Mouse (Mus musculus): ENCODE measurements at regions not wholly inside any gene's neighbourhood (a gene's known extent, or its start where the extent isn't known, plus 50 kb on each side); places are given as distances from the start of the nearest gene placed in this dataset.

GRCm38 (mm10) chr6:111738983-111739382 lies 534.6 kb upstream of the Lmcd1 start:
- H3K4me3 ChIP-seq (ENCODE audit: low read depth, low read length), result no peak overlapping the region
- no peak for DNase-seq
- no peaks in the 10 kb centered on the region for H3K9me3 ChIP-seq (ENCODE audit: low read length)
- no peaks in the 10 kb centered on the region for H3K36me3 ChIP-seq (replicated peaks; ENCODE audit: insufficient read depth, low read length)
- no peak for ATAC-seq
- 79% methylated on average over 1 of the region's 1 CpGs for WGBS (ENCODE audit: insufficient replicate concordance)
- H3K27me3 ChIP-seq (ENCODE audit: insufficient read depth, low read length), result no peaks in the 10 kb centered on the region
- no peaks in the 10 kb centered on the region for H3K4me1 ChIP-seq (ENCODE audit: insufficient read depth)
- no peak overlapping the region for H3K4me2 ChIP-seq (ENCODE audit: low read depth, low read length)
- no peak overlapping the region for H3K9ac ChIP-seq (replicated peaks)
- TF ChIP-seq EP300 (IDR thresholded peaks at IDR 0.05; ENCODE audit: low read depth), result no peak
- no peak for TF ChIP-seq CTCF (IDR thresholded peaks at IDR 0.05; ENCODE audit: low read depth)
- H3K27ac ChIP-seq (ENCODE audit: low read depth), result no peak overlapping the region

GRCm38 (mm10) chr6:111781710-111782481 lies 491.7 kb upstream of the Lmcd1 start:
- TF ChIP-seq CTCF (IDR thresholded peaks at IDR 0.05; ENCODE audit: low read depth) (no peak), EP300 (IDR thresholded peaks at IDR 0.05; ENCODE audit: low read depth) (no peak)
- Histone ChIP-seq H3K4me2 (ENCODE audit: low read depth, low read length) (no peak overlapping the region), H3K27ac (ENCODE audit: low read depth) (no peak overlapping the region), H3K4me3 (ENCODE audit: low read depth, low read length) (no peak overlapping the region), H3K27me3 (ENCODE audit: insufficient read depth, low read length) (no peaks in the 10 kb centered on the region), H3K4me1 (ENCODE audit: insufficient read depth) (no peaks in the 10 kb centered on the region), H3K9ac (replicated peaks) (no peak overlapping the region), H3K36me3 (replicated peaks; ENCODE audit: insufficient read depth, low read length) (no peaks in the 10 kb centered on the region), H3K9me3 (ENCODE audit: low read length) (no peaks in the 10 kb centered on the region)
- DNase-seq (no peak), ATAC-seq (no peak)
- WGBS (ENCODE audit: insufficient replicate concordance), result 73% methylated on average over 5 of the region's 5 CpGs

- ATAC-seq (no peak), DNase-seq (no peak)
- Histone ChIP-seq H3K27ac (ENCODE audit: low read depth) (no peak overlapping the region), H3K9ac (replicated peaks) (no peak overlapping the region), H3K36me3 (replicated peaks; ENCODE audit: insufficient read depth, low read length) (no peaks in the 10 kb centered on the region), H3K27me3 (ENCODE audit: insufficient read depth, low read length) (no peaks in the 10 kb centered on the region), H3K4me2 (ENCODE audit: low read depth, low read length) (no peak overlapping the region), H3K4me3 (ENCODE audit: low read depth, low read length) (no peak overlapping the region), H3K9me3 (ENCODE audit: low read length) (no peaks in the 10 kb centered on the region), H3K4me1 (ENCODE audit: insufficient read depth) (no peaks in the 10 kb centered on the region)
- TF ChIP-seq CTCF (IDR thresholded peaks at IDR 0.05; ENCODE audit: low read depth) (no peak), EP300 (IDR thresholded peaks at IDR 0.05; ENCODE audit: low read depth) (no peak)
Measured at GRCm38 (mm10) chr6:111808611-111809010, 464.9 kb upstream of the Lmcd1 start.

- no peaks in the 10 kb centered on the region for H3K27me3 ChIP-seq (ENCODE audit: insufficient read depth, low read length)
- no peak overlapping the region for H3K4me3 ChIP-seq (ENCODE audit: low read depth, low read length)
- no peak overlapping the region for H3K9ac ChIP-seq (replicated peaks)
- no peak overlapping the region for H3K4me2 ChIP-seq (ENCODE audit: low read depth, low read length)
- H3K9me3 ChIP-seq (ENCODE audit: low read length), result no peaks in the 10 kb centered on the region; the same call in 1 of the 2 replicates
- WGBS (ENCODE audit: insufficient replicate concordance), result 75% methylated on average over 7 of the region's 7 CpGs
- no peak for ATAC-seq
- no peaks in the 10 kb centered on the region for H3K36me3 ChIP-seq (replicated peaks; ENCODE audit: insufficient read depth, low read length)
- no peaks in the 10 kb centered on the region for H3K4me1 ChIP-seq (ENCODE audit: insufficient read depth)
- no peak for TF ChIP-seq CTCF (IDR thresholded peaks at IDR 0.05; ENCODE audit: low read depth)
- no peak for TF ChIP-seq EP300 (IDR thresholded peaks at IDR 0.05; ENCODE audit: low read depth)
- DNase-seq, result no peak
- H3K27ac ChIP-seq (ENCODE audit: low read depth), result no peak overlapping the region
Measured at GRCm38 (mm10) chr6:111813982-111814603, 459.5 kb upstream of the Lmcd1 start.

- Histone ChIP-seq H3K36me3 (replicated peaks; ENCODE audit: insufficient read depth, low read length) (no peaks in the 10 kb centered on the region), H3K9me3 (ENCODE audit: low read length) (no peaks in the 10 kb centered on the region; the same call in 1 of the 2 replicates), H3K9ac (replicated peaks) (no peak overlapping the region), H3K27ac (ENCODE audit: low read depth) (no peak overlapping the region), H3K4me3 (ENCODE audit: low read depth, low read length) (no peak overlapping the region), H3K4me2 (ENCODE audit: low read depth, low read length) (no peak overlapping the region), H3K4me1 (ENCODE audit: insufficient read depth) (no peaks in the 10 kb centered on the region), H3K27me3 (ENCODE audit: insufficient read depth, low read length) (no peaks in the 10 kb centered on the region)
- no peak for TF ChIP-seq EP300 (IDR thresholded peaks at IDR 0.05; ENCODE audit: low read depth)
- no peak for TF ChIP-seq CTCF (IDR thresholded peaks at IDR 0.05; ENCODE audit: low read depth)
- no peak for ATAC-seq
- DNase-seq, result no peak
Measured at GRCm38 (mm10) chr6:111815150-111815549, 458.4 kb upstream of the Lmcd1 start.

- Histone ChIP-seq H3K4me2 (ENCODE audit: low read depth, low read length) (no peak overlapping the region), H3K27ac (ENCODE audit: low read depth) (no peak overlapping the region), H3K27me3 (ENCODE audit: insufficient read depth, low read length) (no peaks in the 10 kb centered on the region), H3K4me1 (ENCODE audit: insufficient read depth) (no peaks in the 10 kb centered on the region), H3K36me3 (replicated peaks; ENCODE audit: insufficient read depth, low read length) (no peaks in the 10 kb centered on the region), H3K4me3 (ENCODE audit: low read depth, low read length) (no peak overlapping the region), H3K9me3 (ENCODE audit: low read length) (no peaks in the 10 kb centered on the region), H3K9ac (replicated peaks) (no peak overlapping the region)
- ATAC-seq, result no peak
- 71% methylated on average over 3 of the region's 3 CpGs for WGBS (ENCODE audit: insufficient replicate concordance)
- TF ChIP-seq EP300 (IDR thresholded peaks at IDR 0.05; ENCODE audit: low read depth) (no peak), CTCF (IDR thresholded peaks at IDR 0.05; ENCODE audit: low read depth) (no peak)
- no peak for DNase-seq
Measured at GRCm38 (mm10) chr6:111820265-111820664, 453.3 kb upstream of the Lmcd1 start.

Measured in liver, postnatal 0 days (tissue).